Mouse (Mus musculus) midbrain, embryonic 13.5 days (tissue): Measurements from ENCODE around the gene Ppara. TPM values are rescaled to one million over a fixed set of nuclear protein-coding genes. Genes with fewer than 3 reads are reported as not detected.

Source experiments
- ATAC-seq: fragments of 200-750 bp; cut with Nextera tagmentation; 2 replicates; pipeline ENCODE4 v1.8.0; 2017; ENCODE audit warnings: mild to moderate bottlenecking, moderate TSS enrichment, moderate library complexity
- H3K27ac ChIP-seq: fragments of 300-500 bp; sonication (generic); 2 replicates; pipeline ENCODE4 v1.5.1; 2015; ENCODE audit warnings: inconsistent platforms, mild to moderate bottlenecking, moderate library complexity
- H3K27me3 ChIP-seq: fragments of 300-500 bp; sonication (generic); 2 replicates; pipeline ENCODE4 v1.6.1; 2015; ENCODE audit warnings: mild to moderate bottlenecking, inconsistent platforms
- H3K36me3 ChIP-seq: fragments of 300-500 bp; sonication (generic); 2 replicates; pipeline ENCODE4 v1.6.1; 2015; ENCODE audit warnings: mild to moderate bottlenecking, inconsistent platforms
- H3K4me1 ChIP-seq: fragments of 300-500 bp; sonication (generic); replicated peaks from 2 replicates; pipeline ENCODE4 v1.6.1; 2015; ENCODE audit warnings: inconsistent platforms
- H3K4me2 ChIP-seq: fragments of 300-500 bp; sonication (generic); replicated peaks from 2 replicates; pipeline ENCODE4 v1.6.1; 2015; ENCODE audit warnings: moderate library complexity, mild to moderate bottlenecking, inconsistent platforms
- H3K4me3 ChIP-seq: fragments of 300-500 bp; sonication (generic); replicated peaks from 2 replicates; pipeline ENCODE4 v1.5.1; 2015; ENCODE audit warnings: mild to moderate bottlenecking, inconsistent platforms
- H3K9ac ChIP-seq: fragments of 300-500 bp; sonication (generic); replicated peaks from 2 replicates; pipeline ENCODE4 v1.6.1; 2015; ENCODE audit warnings: mild to moderate bottlenecking, inconsistent platforms
- H3K9me3 ChIP-seq: fragments of 300-500 bp; sonication (generic); 2 replicates; pipeline ENCODE4 v1.6.1; 2016; ENCODE audit warnings: mild to moderate bottlenecking, inconsistent platforms
- WGBS: fragments of 180-500 bp; shearing (Covaris S2); methylation state at CpG from one replicate; pipeline ENCODE4 v1.1.7; 2015; 5-methylcytosine and 5-hydroxymethylcytosine counted together
- polyA plus RNA-seq: library from polyadenylated mRNA; unstranded; fragments of >200 nt; fragmentation: Nextera tagmentation; extraction: Ambion mirVana; gene quantifications from 2 replicates; pipeline ENCODE4 v1.2.1, GENCODE M21; 2015

The Ppara gene
- polyA plus RNA-seq = 0.54 and 0.96 TPM in 2 replicates

- Histone ChIP-seq H3K9ac (peak within 1 kb of the TSS; percentile 52), H3K9me3 (no peaks in the 10 kb centered on the region), H3K27ac (no peak within 1 kb of the TSS), H3K27me3 (peaks cover 69% of the 10 kb centered on the region), H3K4me1 (peaks cover 15% of the 10 kb centered on the region), H3K4me3 (peak within 1 kb of the TSS; percentile 57), H3K36me3 (no peaks in the 10 kb centered on the region), H3K4me2 (peak within 1 kb of the TSS; percentile 76)
- 5% methylated on average over 28 of the region's 28 CpGs for WGBS
- peak; percentile 37; the same call in 1 of the 2 replicates for ATAC-seq
Measured at GRCm38 (mm10) chr15:85734571-85735033, at the start of gene Ppara. Gene Ppara, plus strand, starts transcription at chr15:85734983.

- H3K36me3 ChIP-seq = peaks cover 30% of the 10 kb centered on the region
- H3K27me3 ChIP-seq = peaks cover 4% of the 10 kb centered on the region
- H3K4me3 ChIP-seq = no peak overlapping the region
- peak overlapping the region; percentile 61 for H3K27ac ChIP-seq
- peak; percentile 86 for ATAC-seq
- no peaks in the 10 kb centered on the region for H3K9me3 ChIP-seq
- no peak overlapping the region for H3K9ac ChIP-seq
- H3K4me2 ChIP-seq = no peak overlapping the region
- 61% methylated on average over 11 of the region's 11 CpGs for WGBS
- H3K4me1 ChIP-seq = peaks cover 38% of the 10 kb centered on the region
Measured at GRCm38 (mm10) chr15:85686641-85687395, 48.0 kb upstream of the Ppara start.

- H3K27me3 ChIP-seq = peaks cover 4% of the 10 kb centered on the region
- H3K9ac ChIP-seq = no peak overlapping the region
- H3K4me1 ChIP-seq = peaks cover 38% of the 10 kb centered on the region
- H3K27ac ChIP-seq = peak overlapping the region; percentile 61; the same call in 1 of the 2 replicates
- no peak overlapping the region for H3K4me2 ChIP-seq
- no peak overlapping the region for H3K4me3 ChIP-seq
- WGBS = 82% methylated on average over 15 of the region's 15 CpGs
- no peaks in the 10 kb centered on the region for H3K9me3 ChIP-seq
- no peak for ATAC-seq
- H3K36me3 ChIP-seq = peaks cover 33% of the 10 kb centered on the region
Measured at GRCm38 (mm10) chr15:85687630-85688410, 47.0 kb upstream of the Ppara start.

- peaks cover 4% of the 10 kb centered on the region for H3K27me3 ChIP-seq
- WGBS = 56% methylated on average over 6 of the region's 6 CpGs
- H3K9ac ChIP-seq = 0 out of 2 replicates have a peak overlapping the region, but pooled peaks have one; percentile 10
- peaks cover 38% of the 10 kb centered on the region for H3K4me1 ChIP-seq
- no peaks in the 10 kb centered on the region for H3K9me3 ChIP-seq
- no peak overlapping the region for H3K4me2 ChIP-seq
- H3K27ac ChIP-seq = peak overlapping the region; percentile 35; the same call in 1 of the 2 replicates
- H3K4me3 ChIP-seq = no peak overlapping the region
- peaks cover 36% of the 10 kb centered on the region for H3K36me3 ChIP-seq
- ATAC-seq = no peak
Measured at GRCm38 (mm10) chr15:85688734-85689133, 46.0 kb upstream of the Ppara start.

- H3K4me1 ChIP-seq = peaks cover 38% of the 10 kb centered on the region
- peaks cover 4% of the 10 kb centered on the region for H3K27me3 ChIP-seq
- no peak for ATAC-seq
- no peak overlapping the region for H3K27ac ChIP-seq
- H3K9ac ChIP-seq = no peak overlapping the region
- peaks cover 36% of the 10 kb centered on the region for H3K36me3 ChIP-seq
- H3K4me3 ChIP-seq = no peak overlapping the region
- no peaks in the 10 kb centered on the region for H3K9me3 ChIP-seq
- 89% methylated on average over 6 of the region's 6 CpGs for WGBS
- H3K4me2 ChIP-seq = no peak overlapping the region
Measured at GRCm38 (mm10) chr15:85689523-85689922, 45.3 kb upstream of the Ppara start.

GRCm38 (mm10) chr15:85690058-85690457 is 44.7 kb upstream of the Ppara start:
- H3K9me3 ChIP-seq = no peaks in the 10 kb centered on the region
- ATAC-seq = no peak
- peaks cover 38% of the 10 kb centered on the region for H3K36me3 ChIP-seq
- H3K27me3 ChIP-seq = peaks cover 10% of the 10 kb centered on the region
- WGBS = 89% methylated on average over 6 of the region's 6 CpGs
- no peak overlapping the region for H3K4me3 ChIP-seq
- no peak overlapping the region for H3K27ac ChIP-seq
- H3K4me2 ChIP-seq = no peak overlapping the region
- H3K9ac ChIP-seq = no peak overlapping the region
- H3K4me1 ChIP-seq = peaks cover 38% of the 10 kb centered on the region

- H3K9ac ChIP-seq = no peak overlapping the region
- H3K36me3 ChIP-seq = peaks cover 42% of the 10 kb centered on the region
- no peak overlapping the region for H3K4me3 ChIP-seq
- H3K27me3 ChIP-seq = peaks cover 12% of the 10 kb centered on the region
- H3K9me3 ChIP-seq = no peaks in the 10 kb centered on the region
- H3K4me2 ChIP-seq = no peak overlapping the region
- H3K27ac ChIP-seq = no peak overlapping the region
- peaks cover 32% of the 10 kb centered on the region for H3K4me1 ChIP-seq
- no peak for ATAC-seq
- WGBS = 94% methylated on average over 5 of the region's 5 CpGs
Measured at GRCm38 (mm10) chr15:85690875-85691274, 43.9 kb upstream of the Ppara start.

- H3K4me3 ChIP-seq = no peak overlapping the region
- no peak overlapping the region for H3K27ac ChIP-seq
- 90% methylated on average over 3 of the region's 3 CpGs for WGBS
- peaks cover 10% of the 10 kb centered on the region for H3K4me1 ChIP-seq
- peaks cover 55% of the 10 kb centered on the region for H3K36me3 ChIP-seq
- H3K27me3 ChIP-seq = peaks cover 12% of the 10 kb centered on the region
- H3K9me3 ChIP-seq = no peaks in the 10 kb centered on the region
- no peak for ATAC-seq
- no peak overlapping the region for H3K9ac ChIP-seq
- no peak overlapping the region for H3K4me2 ChIP-seq
Measured at GRCm38 (mm10) chr15:85693115-85693514, 41.7 kb upstream of the Ppara start.

GRCm38 (mm10) chr15:85693819-85694218 is 41.0 kb upstream of the Ppara start:
- H3K9me3 ChIP-seq = no peaks in the 10 kb centered on the region
- 80% methylated on average over 2 of the region's 2 CpGs for WGBS
- no peak overlapping the region for H3K9ac ChIP-seq
- H3K27me3 ChIP-seq = peaks cover 12% of the 10 kb centered on the region
- H3K4me1 ChIP-seq = peaks cover 4% of the 10 kb centered on the region
- no peak for ATAC-seq
- no peak overlapping the region for H3K27ac ChIP-seq
- H3K4me3 ChIP-seq = no peak overlapping the region
- H3K4me2 ChIP-seq = no peak overlapping the region
- H3K36me3 ChIP-seq = peaks cover 61% of the 10 kb centered on the region

- H3K27ac ChIP-seq = no peak overlapping the region
- no peak for ATAC-seq
- H3K4me3 ChIP-seq = no peak overlapping the region
- H3K27me3 ChIP-seq = peaks cover 12% of the 10 kb centered on the region
- no peaks in the 10 kb centered on the region for H3K4me1 ChIP-seq
- H3K9me3 ChIP-seq = no peaks in the 10 kb centered on the region
- H3K4me2 ChIP-seq = no peak overlapping the region
- peaks cover 66% of the 10 kb centered on the region for H3K36me3 ChIP-seq
- 88% methylated on average over 1 of the region's 1 CpGs for WGBS
- H3K9ac ChIP-seq = no peak overlapping the region
Measured at GRCm38 (mm10) chr15:85694379-85694778, 40.4 kb upstream of the Ppara start.

- no peaks in the 10 kb centered on the region for H3K4me1 ChIP-seq
- H3K4me3 ChIP-seq = no peak overlapping the region
- WGBS = 90% methylated on average over 4 of the region's 4 CpGs
- no peak for ATAC-seq
- H3K9ac ChIP-seq = no peak overlapping the region
- H3K9me3 ChIP-seq = no peaks in the 10 kb centered on the region
- peaks cover 8% of the 10 kb centered on the region; the same call in 1 of the 2 replicates for H3K27me3 ChIP-seq
- peaks cover 70% of the 10 kb centered on the region for H3K36me3 ChIP-seq
- H3K27ac ChIP-seq = no peak overlapping the region
- H3K4me2 ChIP-seq = no peak overlapping the region
Measured at GRCm38 (mm10) chr15:85695304-85695703, 39.5 kb upstream of the Ppara start.
